Mouse (Mus musculus) kidney, adult 2 months (tissue): ENCODE data around the gene P2ry4.

Experiments
- CTCF ChIP-seq: fragments of 200-500 bp; conservative IDR thresholded peaks from 2 replicates; pipeline ENCODE4 v1.5.1; 2011; ENCODE audit warnings: low read depth, mild to moderate bottlenecking, control low read depth, low read length, moderate library complexity, mixed read lengths; ENCODE audit not compliant: insufficient read depth, insufficient read length
- POLR2A ChIP-seq: fragments of 200-500 bp; IDR thresholded peaks from one replicate; pipeline ENCODE4 v1.6.1; 2011; ENCODE audit warnings: low read depth, low read length, control low read depth

DNA sequence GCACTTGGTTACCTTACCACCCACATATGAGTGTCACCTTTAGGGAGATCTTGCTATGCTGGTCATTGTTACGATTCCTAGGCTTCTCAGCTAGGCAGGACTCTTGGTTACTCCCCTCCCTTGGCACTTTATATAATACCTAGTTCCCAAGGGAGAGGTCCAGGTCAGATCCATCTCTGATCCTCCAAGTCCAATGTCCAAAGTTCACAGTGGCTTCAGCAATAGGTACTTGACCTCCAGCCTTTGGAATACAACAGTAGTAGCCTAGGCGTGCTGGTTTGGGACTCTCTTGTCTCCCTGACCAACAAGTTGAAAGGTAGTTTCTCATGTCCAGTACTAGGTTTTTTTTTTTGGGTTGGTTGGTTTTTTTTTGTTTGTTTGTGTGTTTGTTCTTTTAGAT, 34.4 kb upstream of the P2ry4 start:
- TF ChIP-seq CTCF (no peak), POLR2A (no peak)
